Mouse (Mus musculus): Measurements from ENCODE around the gene Gal3st1.

DNA sequence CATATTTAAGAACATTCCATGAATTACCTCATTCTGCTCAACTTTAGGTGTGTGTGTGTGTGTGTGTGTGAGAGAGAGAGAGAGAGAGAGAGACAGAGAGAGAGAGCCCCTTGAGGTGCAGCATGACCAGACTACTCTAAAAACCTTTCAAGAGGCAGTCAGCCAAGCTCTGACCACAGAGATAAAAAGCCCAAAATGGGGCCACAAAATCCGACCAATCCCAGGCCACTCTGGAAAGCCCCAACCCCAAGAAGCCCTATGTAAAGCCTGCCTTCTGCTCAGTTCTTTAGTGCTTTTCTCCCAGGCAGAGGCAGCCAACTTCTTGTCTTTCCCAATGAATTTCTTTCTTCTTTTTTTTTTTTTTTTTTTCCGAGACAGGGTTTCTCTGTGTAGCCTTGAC is 22.5 kb upstream of the Gal3st1 start:
- TF ChIP-seq POLR2A (IDR thresholded peaks at IDR 0.05; ENCODE audit: low read depth, low read length) (no peak), CTCF (IDR thresholded peaks at IDR 0.05; ENCODE audit: extremely low read depth, insufficient read depth, insufficient read length, insufficient replicate concordance) (no peak)
